Mouse (Mus musculus) thymus, postnatal 36 days (tissue): ENCODE measurements around the gene Hltf.
"Not testable (repeated sequence)": the region's sequence is repeated elsewhere in the genome, so short reads cannot be mapped to it uniquely, and the experiment has no call there.

ENCODE experiments used
- DNase-seq, 2 experiments: peaks; one replicate each; pipeline ENCODE4 v3.0.0; 2022; ENCODE audit warnings: mixed read lengths in 2 of 2

Gene Hltf

GRCm38 (mm10) chr3:20057306-20058196, at the start of gene Hltf:
Gene Hltf, plus strand, starts transcription at chr3:20057811.
- DNase-seq, result peak; percentile 93 to 94

- no peak for DNase-seq
These were observed 47.1 kb upstream of the Hltf start for GRCm38 (mm10) chr3:20010464-20010863.

- not testable (repeated sequence) for DNase-seq
These were observed 46.7 kb upstream of the Hltf start for GRCm38 (mm10) chr3:20010905-20011304.

GRCm38 (mm10) chr3:20014454-20014853, 43.2 kb upstream of the Hltf start:
- DNase-seq, result no peak

- DNase-seq, result no peak
These were observed 39.5 kb upstream of the Hltf start for GRCm38 (mm10) chr3:20018076-20018475.

- DNase-seq, result no peak
These were observed 33.8 kb upstream of the Hltf start for GRCm38 (mm10) chr3:20023832-20024231.

- no peak for DNase-seq
These were observed 31.1 kb upstream of the Hltf start for GRCm38 (mm10) chr3:20026481-20026880.

- no peak for DNase-seq
These were observed 30.5 kb upstream of the Hltf start for GRCm38 (mm10) chr3:20026996-20027689.

GRCm38 (mm10) chr3:20027788-20028187, 29.8 kb upstream of the Hltf start:
- no peak for DNase-seq

- no peak for DNase-seq
These were observed 29.0 kb upstream of the Hltf start for GRCm38 (mm10) chr3:20028640-20029039.

- DNase-seq, result no peak
These were observed 26.8 kb upstream of the Hltf start for GRCm38 (mm10) chr3:20030807-20031206.

GRCm38 (mm10) chr3:20033761-20034718, 23.6 kb upstream of the Hltf start:
- no peak for DNase-seq

GRCm38 (mm10) chr3:20034719-20035404, 22.7 kb upstream of the Hltf start, which contains the start of gene Hps3:
Gene Hps3, minus strand, starts transcription at chr3:20035315.
- peak; percentile 86 to 87 for DNase-seq

GRCm38 (mm10) chr3:20036069-20036468, 21.5 kb upstream of the Hltf start:
- no peak for DNase-seq

- DNase-seq, result not testable (repeated sequence)
These were observed 16.1 kb upstream of the Hltf start for GRCm38 (mm10) chr3:20041461-20041860.

GRCm38 (mm10) chr3:20044736-20045135, 12.9 kb upstream of the Hltf start:
- not testable (repeated sequence) for DNase-seq

- no peak for DNase-seq
These were observed 558 bp downstream of the Hltf start for GRCm38 (mm10) chr3:20058197-20058541.

- DNase-seq, result no peak
These were observed 18.8 kb downstream of the Hltf start for GRCm38 (mm10) chr3:20076145-20077053.

GRCm38 (mm10) chr3:20082161-20082560, 24.6 kb downstream of the Hltf start:
- no peak for DNase-seq

- no peak for DNase-seq
These were observed 46.2 kb downstream of the Hltf start for GRCm38 (mm10) chr3:20103830-20104229.

GRCm38 (mm10) chr3:20104318-20104717, 46.7 kb downstream of the Hltf start:
- no peak for DNase-seq
